Mouse (Mus musculus) T-helper 17 cell (primary cell): ENCODE measurements at regions not wholly inside any gene's neighbourhood (a gene's known extent, or its start where the extent isn't known, plus 50 kb on each side); places are given as distances from the start of the nearest gene placed in this dataset.

Source experiments
- in situ Hi-C, 2 experiments: fragments of 300-600 bp; cut with MboI, MseI; formaldehyde crosslinking; loops; 1 replicate in 1 of 2; 2 replicates in 1 of 2; pipeline ENCODE4 v1.15.1; 2025; ENCODE audit warnings: high pct_unique_total_duplicates in 2 of 2

DNA sequence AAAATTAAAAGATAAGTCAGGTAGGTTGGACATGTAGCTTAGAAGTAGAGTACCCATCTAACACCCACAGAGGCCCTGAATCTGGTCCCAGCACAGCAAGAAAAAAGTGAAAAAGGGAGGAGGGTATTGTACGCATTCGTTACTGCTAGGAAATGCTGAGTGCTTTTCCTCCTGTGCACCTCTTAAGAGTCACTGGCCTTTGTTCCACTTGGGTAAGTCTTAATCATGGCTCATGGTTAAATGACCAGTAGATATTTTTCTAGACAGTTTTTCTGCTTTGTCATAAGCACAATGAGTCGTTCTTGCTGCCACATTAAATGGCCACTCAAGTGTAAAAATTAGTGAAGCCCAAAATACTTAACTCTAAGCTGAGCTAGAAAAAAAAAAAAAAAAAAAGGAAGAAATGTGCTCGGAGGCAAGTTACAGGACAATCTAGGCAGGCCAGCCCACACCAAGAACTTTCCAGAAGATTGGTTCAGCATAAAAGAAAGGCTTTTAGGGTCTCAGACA is 86.0 kb upstream of the Ank start:
- in situ Hi-C loops = loop anchor here in 1 of 2 experiments (25.0 kb wide), 1 partner anchor 1018 kb away; no protein-coding TSS in a partner anchor

DNA sequence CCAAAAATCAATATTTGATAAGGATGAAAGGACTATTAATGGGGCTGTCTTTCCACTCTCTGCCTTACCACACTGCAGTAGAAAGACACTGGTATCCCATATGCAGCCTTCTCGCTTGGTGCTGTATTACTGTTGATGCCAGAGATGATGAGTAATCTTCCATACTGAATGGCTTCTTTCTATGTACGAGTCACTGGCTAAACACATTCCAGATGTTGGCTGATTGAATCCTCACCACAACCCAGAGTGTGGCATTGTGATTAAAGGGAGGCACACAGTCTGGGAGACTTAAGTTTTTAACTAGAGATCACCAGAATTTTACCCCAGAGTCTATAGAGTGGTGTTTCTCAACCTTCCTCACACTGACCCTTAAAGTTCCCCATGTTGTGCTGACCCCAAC is 84.9 kb upstream of the Ank start:
- in situ Hi-C loops = loop anchor here in 1 of 2 experiments (25.0 kb wide), 1 partner anchor 1019 kb away; no protein-coding TSS in a partner anchor

DNA sequence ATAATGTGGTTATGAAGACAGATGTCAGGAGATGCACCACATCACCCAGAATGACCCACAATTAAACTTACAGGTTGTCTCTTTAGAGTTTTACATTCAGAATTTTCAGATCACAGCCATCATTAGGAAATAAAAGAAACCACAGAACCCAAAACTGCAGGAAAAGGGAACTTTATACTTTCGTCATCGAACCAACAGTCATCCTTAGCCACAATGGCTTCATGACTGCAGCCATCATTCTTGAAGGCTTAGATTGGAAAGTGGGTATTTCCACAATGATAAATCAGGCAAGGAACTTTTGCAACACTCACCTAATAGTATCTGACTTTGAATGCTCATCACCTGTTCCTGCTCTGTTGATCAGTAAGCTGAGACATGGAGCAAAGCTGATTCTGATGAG is 75.9 kb upstream of the Ank start:
- in situ Hi-C loops = loop anchor here in 1 of 2 experiments (25.0 kb wide), 1 partner anchor 1028 kb away; no protein-coding TSS in a partner anchor

- in situ Hi-C loops = no loop called here
These were observed 60.7 kb upstream of the Ank start for GRCm38 (mm10) chr15:27405721-27406161.

- in situ Hi-C loops = no loop called here
These were observed 56.6 kb upstream of the Ank start for GRCm38 (mm10) chr15:27409856-27410255.

- in situ Hi-C loops = no loop called here
These were observed 54.2 kb upstream of the Ank start for GRCm38 (mm10) chr15:27412304-27412703.

GRCm38 (mm10) chr15:27412761-27413160 is 53.7 kb upstream of the Ank start:
- in situ Hi-C loops = no loop called here

- in situ Hi-C loops = no loop called here
These were observed 53.0 kb upstream of the Ank start for GRCm38 (mm10) chr15:27413486-27413885.

- in situ Hi-C loops = loop anchor here in 1 of 2 experiments (5.0 kb wide), 1 partner anchor 523 kb away; no protein-coding TSS in a partner anchor
These were observed 51.7 kb upstream of the Ank start for GRCm38 (mm10) chr15:27414819-27415218.
